Mouse (Mus musculus) intestine, embryonic 16.5 days (tissue): ENCODE measurements at regions not wholly inside any gene's neighbourhood (a gene's known extent, or its start where the extent isn't known, plus 50 kb on each side); places are given as distances from the start of the nearest gene placed in this dataset.

Source experiments
- ATAC-seq: fragments of 200-750 bp; cut with Nextera tagmentation; 2 replicates; pipeline ENCODE4 v1.8.0; 2017; ENCODE audit warnings: moderate TSS enrichment, moderate library complexity
- H3K27ac ChIP-seq: fragments of 300-500 bp; sonication (generic); 2 replicates; pipeline ENCODE4 v1.5.1; 2014; ENCODE audit warnings: mild to moderate bottlenecking, low read length
- H3K27me3 ChIP-seq: fragments of 300-500 bp; sonication (generic); replicated peaks from 2 replicates; pipeline ENCODE4 v1.6.1; 2014; ENCODE audit warnings: low read length, control low read depth, mixed read lengths; ENCODE audit not compliant: control insufficient read depth, insufficient read depth
- H3K36me3 ChIP-seq: fragments of 300-500 bp; sonication (generic); 2 replicates; pipeline ENCODE4 v1.6.1; 2014; ENCODE audit warnings: low read length, control low read depth; ENCODE audit not compliant: control insufficient read depth, insufficient read depth
- H3K4me1 ChIP-seq: fragments of 300-500 bp; sonication (generic); 2 replicates; pipeline ENCODE4 v1.6.1; 2014; ENCODE audit warnings: low read length, control low read depth, mixed read lengths; ENCODE audit not compliant: control insufficient read depth, insufficient read depth
- H3K4me2 ChIP-seq: fragments of 300-500 bp; sonication (generic); 2 replicates; pipeline ENCODE4 v1.6.1; 2014; ENCODE audit warnings: low read depth, low read length, control low read depth
- H3K4me3 ChIP-seq: fragments of 300-500 bp; sonication (generic); 2 replicates; pipeline ENCODE4 v1.5.1; 2014; ENCODE audit warnings: mild to moderate bottlenecking, low read length
- H3K9ac ChIP-seq: fragments of 300-500 bp; sonication (generic); 2 replicates; pipeline ENCODE4 v1.6.1; 2014; ENCODE audit warnings: low read depth, low read length
- H3K9me3 ChIP-seq: fragments of 300-500 bp; sonication (generic); 2 replicates; pipeline ENCODE4 v1.6.1; 2016; ENCODE audit warnings: low read length, control low read depth; ENCODE audit not compliant: control insufficient read depth
- WGBS: fragments of 180-500 bp; shearing (Covaris S2); extraction: QIAGEN DNeasy Blood & Tissue Kit; methylation state at CpG from one replicate; pipeline ENCODE4 v1.1.7; 2014; 5-methylcytosine and 5-hydroxymethylcytosine counted together

GRCm38 (mm10) chr15:87200282-87201048, 343.6 kb upstream of the Fam19a5 start:
- Histone ChIP-seq H3K4me3 (no peak overlapping the region), H3K9me3 (no peaks in the 10 kb centered on the region), H3K27ac (no peak overlapping the region), H3K4me2 (no peak overlapping the region), H3K4me1 (no peaks in the 10 kb centered on the region), H3K27me3 (no peaks in the 10 kb centered on the region), H3K36me3 (no peaks in the 10 kb centered on the region), H3K9ac (no peak overlapping the region)
- 69% methylated on average over 19 of the region's 19 CpGs for WGBS
- ATAC-seq: no peak

DNA sequence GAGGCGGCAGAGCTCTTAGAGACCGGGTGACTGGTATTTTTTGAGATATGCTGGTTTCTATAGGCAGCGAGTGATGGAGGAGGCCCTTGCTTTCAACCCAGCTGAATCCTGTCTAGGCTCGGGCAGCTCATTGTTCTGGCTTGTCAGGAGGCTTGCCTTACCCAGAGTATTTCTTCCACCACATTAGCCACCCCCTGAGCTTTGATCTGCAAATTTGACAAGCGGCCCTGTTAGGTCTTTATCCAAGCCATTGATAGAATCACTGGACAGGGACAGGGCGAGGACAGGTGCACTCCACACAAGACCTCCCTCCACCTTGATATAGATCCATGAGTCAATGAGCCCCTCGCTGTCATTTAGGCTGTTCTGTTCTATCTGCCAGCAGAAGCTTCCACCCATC, 343.0 kb upstream of the Fam19a5 start:
- Histone ChIP-seq H3K4me1 (no peaks in the 10 kb centered on the region), H3K27ac (no peak overlapping the region), H3K4me3 (no peak overlapping the region), H3K9ac (no peak overlapping the region), H3K36me3 (no peaks in the 10 kb centered on the region), H3K9me3 (no peaks in the 10 kb centered on the region), H3K27me3 (no peaks in the 10 kb centered on the region), H3K4me2 (no peak overlapping the region)
- no peak for ATAC-seq
- 77% methylated on average over 7 of the region's 7 CpGs for WGBS

- H3K9ac ChIP-seq: no peak overlapping the region
- no peaks in the 10 kb centered on the region for H3K36me3 ChIP-seq
- no peaks in the 10 kb centered on the region for H3K4me1 ChIP-seq
- ATAC-seq: no peak
- H3K4me3 ChIP-seq: no peak overlapping the region
- H3K27me3 ChIP-seq: no peaks in the 10 kb centered on the region
- no peak overlapping the region for H3K4me2 ChIP-seq
- H3K27ac ChIP-seq: no peak overlapping the region
- WGBS: 63% methylated on average over 3 of the region's 3 CpGs
- H3K9me3 ChIP-seq: no peaks in the 10 kb centered on the region
These were observed 314.1 kb upstream of the Fam19a5 start for GRCm38 (mm10) chr15:87229951-87230350.

DNA sequence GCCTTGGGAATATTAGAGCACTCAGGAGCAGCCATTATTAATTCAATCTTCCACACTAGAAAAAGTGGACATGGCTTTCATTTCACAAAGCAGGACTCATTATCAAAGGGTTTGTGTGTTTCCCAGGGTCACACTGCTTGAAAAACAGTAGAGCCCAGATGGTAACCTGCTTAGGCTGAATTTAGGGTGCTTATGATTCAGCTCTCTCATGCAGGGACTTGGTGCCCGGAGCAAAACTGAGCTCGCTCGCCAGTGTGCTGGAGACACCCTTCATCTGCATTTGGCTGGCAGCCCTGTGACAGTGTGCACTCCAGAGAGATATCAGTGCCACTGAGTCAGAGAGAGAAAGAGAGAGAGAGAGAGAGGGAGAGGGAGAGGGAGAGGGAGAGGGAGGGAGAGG, 308.0 kb upstream of the Fam19a5 start:
- Histone ChIP-seq H3K4me3 (no peak overlapping the region), H3K4me1 (no peaks in the 10 kb centered on the region), H3K9ac (no peak overlapping the region), H3K27ac (no peak overlapping the region), H3K27me3 (no peaks in the 10 kb centered on the region), H3K9me3 (no peaks in the 10 kb centered on the region), H3K36me3 (no peaks in the 10 kb centered on the region), H3K4me2 (no peak overlapping the region)
- 77% methylated on average over 3 of the region's 3 CpGs for WGBS
- no peak for ATAC-seq

DNA sequence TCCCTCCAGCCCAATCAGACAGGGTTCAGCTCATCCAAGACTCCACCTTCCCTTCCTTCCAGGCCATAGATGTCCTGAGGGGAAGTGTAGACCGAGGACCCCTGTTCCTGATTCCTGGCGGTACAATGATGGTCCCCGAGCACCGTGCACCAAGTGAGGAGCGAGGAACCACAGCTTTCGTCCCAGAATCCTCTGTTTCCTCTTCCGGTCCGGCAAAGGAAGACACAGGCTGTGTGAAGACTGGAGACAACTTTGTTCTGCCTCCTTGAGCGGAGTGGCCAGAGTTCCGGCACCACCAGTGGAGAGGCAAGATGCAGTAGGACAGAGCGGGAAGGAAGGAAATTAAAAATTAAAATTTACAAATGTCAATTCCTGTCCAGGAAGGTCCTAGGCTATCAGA, 305.0 kb upstream of the Fam19a5 start:
- no peaks in the 10 kb centered on the region for H3K9me3 ChIP-seq
- H3K27me3 ChIP-seq: no peaks in the 10 kb centered on the region
- 92% methylated on average over 11 of the region's 11 CpGs for whole genome bisulfite sequencing
- no peak for ATAC-seq
- H3K4me3 ChIP-seq: no peak overlapping the region
- no peak overlapping the region for H3K9ac ChIP-seq
- H3K4me1 ChIP-seq: no peaks in the 10 kb centered on the region
- no peaks in the 10 kb centered on the region for H3K36me3 ChIP-seq
- no peak overlapping the region for H3K27ac ChIP-seq
- no peak overlapping the region for H3K4me2 ChIP-seq

DNA sequence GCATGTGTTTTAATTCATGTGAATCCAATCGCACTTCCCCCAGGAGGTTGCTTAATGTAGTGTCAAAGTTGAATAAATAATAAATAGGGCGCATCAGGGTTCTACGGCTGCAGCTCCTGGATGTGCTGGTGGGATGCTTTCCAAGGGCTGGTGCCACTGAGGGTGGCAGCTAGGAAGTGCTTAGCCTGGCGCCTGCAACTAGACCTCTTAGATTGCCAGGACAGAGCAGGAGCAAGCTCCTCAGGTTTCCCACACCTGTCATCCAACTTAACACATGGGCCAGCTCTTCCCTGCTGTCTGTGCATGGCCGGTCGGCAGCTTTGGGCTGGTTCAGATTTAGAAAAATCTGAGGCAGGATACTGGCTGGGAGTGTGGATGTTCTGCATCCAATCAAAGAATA, 282.6 kb upstream of the Fam19a5 start:
- no peak overlapping the region for H3K9ac ChIP-seq
- H3K27me3 ChIP-seq: no peaks in the 10 kb centered on the region
- no peaks in the 10 kb centered on the region for H3K9me3 ChIP-seq
- no peak overlapping the region for H3K4me2 ChIP-seq
- ATAC-seq: no peak
- no peak overlapping the region for H3K27ac ChIP-seq
- WGBS: 81% methylated on average over 6 of the region's 6 CpGs
- H3K4me1 ChIP-seq: no peaks in the 10 kb centered on the region
- no peaks in the 10 kb centered on the region for H3K36me3 ChIP-seq
- no peak overlapping the region for H3K4me3 ChIP-seq

DNA sequence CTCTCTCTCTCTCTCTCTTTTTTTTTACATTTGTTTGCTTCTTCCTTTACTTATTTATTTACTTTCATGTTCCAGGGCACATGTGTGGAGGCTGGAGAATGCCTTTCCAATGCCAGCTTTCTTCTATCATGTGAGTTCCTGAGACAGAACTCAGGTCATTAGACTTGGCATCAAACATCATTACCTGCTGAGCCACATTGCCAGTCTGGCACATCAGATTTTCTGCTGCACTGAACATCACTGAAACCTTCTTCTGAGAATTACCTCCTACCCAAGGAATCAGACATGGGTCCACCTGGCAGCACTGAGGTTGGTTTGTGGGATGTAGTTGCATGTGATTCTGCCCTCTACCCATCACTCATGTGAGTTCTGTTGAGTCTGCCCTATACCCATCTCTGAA, 279.2 kb upstream of the Fam19a5 start:
- no peaks in the 10 kb centered on the region for H3K27me3 ChIP-seq
- no peaks in the 10 kb centered on the region for H3K36me3 ChIP-seq
- no peak overlapping the region for H3K4me2 ChIP-seq
- no peaks in the 10 kb centered on the region for H3K9me3 ChIP-seq
- H3K27ac ChIP-seq: no peak overlapping the region
- H3K9ac ChIP-seq: no peak overlapping the region
- no peaks in the 10 kb centered on the region for H3K4me1 ChIP-seq
- no peak overlapping the region for H3K4me3 ChIP-seq
- ATAC-seq: no peak

DNA sequence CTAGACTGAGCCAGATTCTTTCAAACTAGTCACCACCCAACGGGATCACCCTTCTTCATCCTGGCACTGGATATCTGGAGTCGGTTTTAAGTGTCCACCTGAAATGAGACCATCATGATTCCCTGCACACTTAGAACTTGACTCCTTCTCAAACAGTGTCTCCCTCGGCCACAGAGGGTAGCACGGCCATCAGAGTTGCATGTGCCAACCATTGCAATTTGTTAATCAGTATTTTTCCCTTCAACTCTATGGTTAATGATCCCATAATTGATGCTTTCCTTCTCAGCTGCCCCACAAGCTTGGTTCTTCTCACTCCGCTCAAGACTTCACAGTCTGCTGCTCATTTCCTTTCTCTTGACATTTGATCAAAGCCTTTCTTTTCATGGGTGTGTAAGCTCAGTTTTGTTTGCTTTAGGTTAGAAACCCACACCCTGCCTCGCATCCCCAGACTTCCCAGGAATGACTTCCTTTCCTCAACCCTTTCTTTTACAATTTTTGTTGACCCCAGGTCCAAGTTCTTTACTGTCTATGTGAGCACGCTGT, 253.0 kb upstream of the Fam19a5 start:
- ATAC-seq: no peak
- H3K4me2 ChIP-seq: no peak overlapping the region
- no peaks in the 10 kb centered on the region for H3K9me3 ChIP-seq
- H3K36me3 ChIP-seq: no peaks in the 10 kb centered on the region
- H3K4me3 ChIP-seq: no peak overlapping the region
- no peak overlapping the region for H3K9ac ChIP-seq
- no peak overlapping the region for H3K27ac ChIP-seq
- no peaks in the 10 kb centered on the region for H3K4me1 ChIP-seq
- 75% methylated on average over 7 of the region's 7 CpGs for WGBS
- H3K27me3 ChIP-seq: no peaks in the 10 kb centered on the region

- Histone ChIP-seq H3K27ac (no peak overlapping the region), H3K36me3 (no peaks in the 10 kb centered on the region), H3K4me3 (no peak overlapping the region), H3K9me3 (no peaks in the 10 kb centered on the region), H3K4me1 (no peaks in the 10 kb centered on the region), H3K27me3 (no peaks in the 10 kb centered on the region), H3K4me2 (no peak overlapping the region), H3K9ac (no peak overlapping the region)
- no peak for ATAC-seq
These were observed 224.2 kb upstream of the Fam19a5 start for GRCm38 (mm10) chr15:87319896-87320295.
